Mouse (Mus musculus): ENCODE results near the gene Carmil1.
A peak's percentile ranks its signal among the peaks of the same experiment; 100 is the strongest.

The Carmil1 gene

DNA sequence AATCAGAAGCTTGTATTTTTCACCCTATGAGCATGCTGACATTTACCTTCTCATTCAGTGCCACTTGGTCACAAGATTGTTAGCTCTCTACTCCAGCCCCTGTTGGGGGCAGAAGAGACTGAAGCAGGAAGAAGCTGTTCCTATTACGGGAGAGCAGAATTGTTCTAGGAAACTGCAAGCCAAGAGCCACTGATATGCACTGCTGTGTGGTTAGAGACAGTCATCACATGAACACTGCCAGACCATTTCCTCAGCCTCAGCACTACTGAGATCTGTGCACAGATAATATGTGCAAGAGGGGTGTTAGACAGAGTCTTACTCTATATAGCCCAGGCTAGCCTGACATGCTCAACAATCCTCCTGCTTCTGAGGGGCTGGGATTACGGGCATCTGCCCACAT, 69.4 kb downstream of the Carmil1 start:
- DNase-seq (ENCODE audit: low spot score) = no peak

GRCm38 (mm10) chr13:24206097-24206496, 74.5 kb downstream of the Carmil1 start:
- no peak for DNase-seq (ENCODE audit: low spot score)

DNA sequence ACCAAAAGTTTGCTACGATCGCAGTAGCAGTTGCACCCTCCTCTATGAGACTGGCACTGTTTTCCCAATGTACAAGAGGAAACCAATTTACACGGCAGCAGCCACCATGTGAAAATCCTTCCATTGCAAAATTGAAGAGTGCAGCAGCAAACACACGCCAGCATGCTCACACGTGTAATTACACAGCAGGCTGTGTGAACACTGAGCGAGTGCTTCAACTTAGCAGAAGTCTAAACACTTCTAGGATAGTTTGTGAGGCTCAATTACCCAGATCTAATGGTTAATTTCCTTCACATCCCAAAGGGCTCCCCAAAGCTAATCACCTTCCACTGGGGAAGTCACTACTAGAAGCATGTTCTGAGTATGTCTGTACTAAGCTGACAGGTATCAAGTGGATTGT, 78.3 kb downstream of the Carmil1 start:
- DNase-seq (ENCODE audit: low spot score) = no peak

- peak; percentile 19 for DNase-seq (ENCODE audit: low spot score)
These were observed 80.6 kb downstream of the Carmil1 start for GRCm38 (mm10) chr13:24199861-24200543.

DNA sequence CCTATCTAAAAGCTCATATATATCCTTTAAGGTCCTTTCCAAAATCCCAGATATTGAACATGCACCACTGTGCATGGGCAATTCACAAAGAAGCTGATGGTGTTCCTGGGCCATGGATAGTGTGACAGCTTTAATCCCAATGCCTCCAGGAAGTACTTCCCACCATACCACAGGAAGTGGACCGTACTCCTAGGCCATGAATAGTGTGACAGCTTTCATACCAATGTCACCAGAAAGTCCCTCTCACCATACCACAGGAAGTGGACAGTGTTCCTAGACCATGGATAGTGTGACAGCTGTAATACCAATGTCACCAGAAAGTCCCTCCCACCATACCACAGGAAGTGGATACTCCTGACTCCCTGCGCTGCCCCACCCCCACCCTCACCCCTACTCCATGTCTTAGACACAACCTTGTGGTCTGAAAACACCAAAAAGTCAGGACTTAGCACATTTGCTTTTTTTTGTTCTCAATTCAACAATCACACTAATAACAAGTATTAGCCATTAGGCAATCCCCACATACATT, 82.1 kb downstream of the Carmil1 start:
- DNase-seq (ENCODE audit: low spot score) = no peak

DNA sequence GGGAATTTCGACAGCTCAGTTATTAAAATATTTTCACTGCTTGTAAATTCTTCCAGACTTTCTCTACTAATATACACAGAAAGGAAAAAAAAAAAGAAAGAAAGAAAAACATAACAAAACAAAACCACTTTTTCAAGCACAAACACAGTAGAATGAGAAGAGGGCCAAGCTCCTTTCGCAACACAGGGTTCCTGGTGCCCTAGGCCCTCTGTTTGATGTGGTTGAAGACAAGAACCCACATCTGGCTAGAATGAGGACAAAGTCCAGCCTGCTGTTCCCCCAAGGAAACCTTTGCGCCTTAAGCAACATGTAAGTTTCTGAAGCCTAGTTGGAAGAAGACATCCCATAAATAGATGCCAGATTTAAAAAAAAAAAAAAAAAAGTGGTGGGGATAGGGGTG, 85.2 kb downstream of the Carmil1 start:
- DNase-seq (ENCODE audit: low spot score) = peak; percentile 21

GRCm38 (mm10) chr13:24194018-24194417, 86.6 kb downstream of the Carmil1 start:
- DNase-seq (ENCODE audit: low spot score) = no peak

GRCm38 (mm10) chr13:24190875-24191663, 89.5 kb downstream of the Carmil1 start:
- no peak for DNase-seq (ENCODE audit: low spot score)

DNA sequence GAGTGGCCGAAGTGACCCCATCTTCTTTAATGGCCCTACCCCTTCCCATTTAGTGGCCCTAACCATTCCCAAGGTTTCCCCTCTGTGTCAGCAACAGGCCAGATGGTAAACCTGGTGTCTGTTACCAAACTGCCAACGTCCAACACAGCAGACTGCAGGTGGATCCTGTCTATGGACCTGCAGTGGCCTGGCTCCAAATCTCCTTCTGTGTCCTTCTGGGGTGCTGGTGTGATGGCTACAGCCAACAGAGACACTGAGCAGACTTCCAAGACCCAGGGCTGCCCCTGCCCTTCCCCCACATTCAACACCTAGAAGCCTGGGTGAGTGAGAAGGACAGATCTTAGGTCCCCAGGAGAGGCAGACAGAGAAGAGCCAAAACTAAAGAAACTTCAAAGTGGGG, 93.6 kb downstream of the Carmil1 start:
- no peak for DNase-seq (ENCODE audit: low spot score)

- no peak for DNase-seq (ENCODE audit: low spot score)
These were observed 95.0 kb downstream of the Carmil1 start for GRCm38 (mm10) chr13:24185641-24186040.

- no peak for DNase-seq (ENCODE audit: low spot score)
These were observed 97.7 kb downstream of the Carmil1 start for GRCm38 (mm10) chr13:24182878-24183277.

DNA sequence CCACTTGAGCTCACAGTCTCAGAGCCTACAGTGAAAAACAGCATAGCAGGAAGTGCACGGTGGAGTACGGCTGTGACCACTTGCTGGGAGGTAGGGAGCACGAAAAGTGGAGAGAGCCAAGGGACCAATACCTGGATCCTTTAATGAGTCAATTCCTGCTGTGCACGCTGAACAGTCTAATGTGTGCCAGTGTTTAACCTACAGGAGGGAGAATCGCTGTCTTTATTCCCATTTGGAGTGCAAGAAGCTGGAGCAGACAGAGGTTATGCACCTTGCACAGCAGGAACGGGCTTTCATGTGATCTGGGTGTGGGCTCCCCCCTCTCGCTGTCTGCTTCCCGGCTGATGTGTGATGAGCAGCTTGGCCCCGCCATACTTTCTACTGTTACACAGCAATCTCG, 101.1 kb downstream of the Carmil1 start:
- no peak for DNase-seq (ENCODE audit: low spot score)

- DNase-seq (ENCODE audit: low spot score) = no peak
These were observed 103.0 kb downstream of the Carmil1 start for GRCm38 (mm10) chr13:24177600-24177999.

GRCm38 (mm10) chr13:24176835-24177234, 103.8 kb downstream of the Carmil1 start:
- DNase-seq (ENCODE audit: low spot score) = no peak

GRCm38 (mm10) chr13:24169658-24170057, 110.9 kb downstream of the Carmil1 start:
- no peak for DNase-seq (ENCODE audit: low spot score)

DNA sequence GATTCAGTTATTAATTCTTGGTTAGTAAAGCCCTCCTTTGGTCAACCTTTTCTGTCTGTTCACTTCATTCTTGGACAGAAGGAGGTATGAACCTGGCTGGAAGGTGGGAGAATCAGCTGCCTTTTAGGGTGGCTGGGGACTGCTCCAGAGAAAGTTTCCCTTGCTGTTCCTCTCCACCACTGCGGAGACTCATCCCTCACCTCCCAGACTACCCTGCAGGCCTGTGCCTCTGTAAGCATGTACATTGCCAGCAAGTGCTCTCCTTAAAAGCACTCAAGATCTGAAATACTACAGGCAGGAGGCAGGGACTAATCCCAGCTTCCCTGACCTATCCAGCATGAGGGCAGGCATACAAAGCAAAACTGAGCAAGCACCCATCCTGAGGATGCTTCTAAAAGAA, 117.2 kb downstream of the Carmil1 start:
- no peak for DNase-seq (ENCODE audit: low spot score)

GRCm38 (mm10) chr13:24161105-24161504, 119.5 kb downstream of the Carmil1 start:
- DNase-seq (ENCODE audit: low spot score) = no peak

DNA sequence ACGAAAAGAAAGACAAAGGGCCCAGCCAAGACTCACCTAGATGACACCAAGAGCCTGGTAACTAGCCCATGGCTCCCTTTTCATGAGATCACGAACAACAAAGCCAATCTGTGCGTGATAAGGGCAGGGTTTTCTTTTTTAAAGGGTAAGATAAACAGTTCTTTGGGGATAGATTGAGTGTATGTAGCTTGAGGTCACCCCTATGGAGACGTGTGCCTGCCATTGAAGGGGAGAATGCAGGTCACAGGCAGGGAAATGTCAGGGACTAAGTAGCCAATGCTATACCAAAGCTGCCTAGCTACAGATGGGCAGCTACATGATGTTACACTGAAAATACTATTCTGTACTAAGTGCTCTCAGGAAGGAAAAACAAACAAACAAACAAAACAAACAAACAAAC, 120.6 kb downstream of the Carmil1 start:
- DNase-seq (ENCODE audit: low spot score) = no peak

DNA sequence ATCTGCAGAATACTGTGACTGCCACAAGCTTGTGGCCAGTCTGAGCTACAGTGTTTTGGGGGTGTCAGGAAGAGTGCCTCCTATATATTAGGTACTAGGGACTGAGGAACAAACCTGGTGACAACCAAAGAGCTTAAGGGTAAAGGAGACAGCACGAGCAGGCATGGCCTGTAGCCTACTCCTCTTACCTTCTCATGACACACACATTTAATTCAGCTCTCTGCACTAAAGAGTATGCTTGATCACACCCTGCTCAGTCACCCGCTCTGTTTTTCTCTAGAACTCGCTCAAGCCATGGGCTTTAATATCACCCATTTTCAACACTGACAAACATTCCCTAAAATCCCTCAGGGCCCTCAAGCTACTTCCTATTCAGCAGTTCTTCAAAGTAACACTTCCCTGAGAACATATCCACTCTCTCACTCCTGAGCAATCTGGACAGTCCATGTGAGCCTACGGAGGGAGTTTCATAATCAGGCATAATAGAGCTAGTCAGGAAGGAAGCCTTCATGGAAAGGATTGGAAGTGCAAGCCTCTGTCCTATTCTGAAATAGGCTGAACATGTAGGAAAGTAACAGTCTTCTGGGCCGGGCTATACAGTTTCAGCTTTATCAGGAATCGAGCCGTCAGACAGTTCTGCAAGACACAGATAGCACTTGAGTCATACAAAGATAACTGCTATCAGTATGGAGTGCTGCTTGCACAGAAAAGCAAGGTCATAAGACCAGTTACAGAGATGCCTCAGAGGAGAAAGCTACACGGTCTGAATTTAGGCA, 121.2 kb downstream of the Carmil1 start:
- DNase-seq (ENCODE audit: low spot score) = peak; percentile 11

DNA sequence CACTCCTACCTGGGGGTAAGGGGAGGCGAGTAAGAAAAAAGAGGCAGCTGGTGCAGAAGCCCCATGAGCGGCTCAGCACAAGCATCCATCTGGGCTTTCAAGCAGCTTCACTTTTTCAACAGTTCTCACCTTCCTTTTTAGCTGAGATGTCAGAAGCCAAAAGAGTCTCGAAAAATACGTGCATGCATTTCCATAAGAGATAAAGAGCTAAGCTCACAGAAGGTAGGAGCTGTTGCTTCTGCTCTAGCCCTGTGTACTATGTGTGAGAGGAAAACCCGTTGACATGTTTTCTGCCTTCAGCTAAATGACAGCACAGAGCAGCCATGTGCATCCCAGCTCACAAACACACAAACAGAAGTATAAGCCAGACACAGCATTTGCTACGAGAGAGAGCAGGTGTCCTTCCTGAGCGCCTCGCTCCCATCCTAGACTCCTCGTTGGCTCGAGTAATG, 123.0 kb downstream of the Carmil1 start:
- DNase-seq (ENCODE audit: low spot score) = no peak

DNA sequence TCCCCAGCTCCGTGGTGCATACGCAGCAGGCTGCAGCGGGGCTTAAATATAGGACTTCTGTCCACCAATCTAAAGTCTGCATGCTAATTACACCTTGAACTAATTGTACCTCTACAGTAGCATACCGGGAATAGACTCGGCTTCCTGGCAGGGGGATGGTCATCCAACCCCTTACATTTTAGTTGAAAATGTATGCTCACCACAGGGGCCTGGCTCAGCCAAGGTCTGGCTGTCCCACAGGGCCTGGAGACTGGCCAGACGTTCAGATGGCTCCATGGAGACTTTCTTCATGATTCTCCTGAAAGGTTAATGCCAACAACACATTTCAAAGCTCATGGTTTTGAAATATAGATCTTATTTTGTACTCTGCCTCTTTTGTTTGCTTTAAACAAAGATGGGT, 125.4 kb downstream of the Carmil1 start:
- DNase-seq (ENCODE audit: low spot score) = no peak

DNA sequence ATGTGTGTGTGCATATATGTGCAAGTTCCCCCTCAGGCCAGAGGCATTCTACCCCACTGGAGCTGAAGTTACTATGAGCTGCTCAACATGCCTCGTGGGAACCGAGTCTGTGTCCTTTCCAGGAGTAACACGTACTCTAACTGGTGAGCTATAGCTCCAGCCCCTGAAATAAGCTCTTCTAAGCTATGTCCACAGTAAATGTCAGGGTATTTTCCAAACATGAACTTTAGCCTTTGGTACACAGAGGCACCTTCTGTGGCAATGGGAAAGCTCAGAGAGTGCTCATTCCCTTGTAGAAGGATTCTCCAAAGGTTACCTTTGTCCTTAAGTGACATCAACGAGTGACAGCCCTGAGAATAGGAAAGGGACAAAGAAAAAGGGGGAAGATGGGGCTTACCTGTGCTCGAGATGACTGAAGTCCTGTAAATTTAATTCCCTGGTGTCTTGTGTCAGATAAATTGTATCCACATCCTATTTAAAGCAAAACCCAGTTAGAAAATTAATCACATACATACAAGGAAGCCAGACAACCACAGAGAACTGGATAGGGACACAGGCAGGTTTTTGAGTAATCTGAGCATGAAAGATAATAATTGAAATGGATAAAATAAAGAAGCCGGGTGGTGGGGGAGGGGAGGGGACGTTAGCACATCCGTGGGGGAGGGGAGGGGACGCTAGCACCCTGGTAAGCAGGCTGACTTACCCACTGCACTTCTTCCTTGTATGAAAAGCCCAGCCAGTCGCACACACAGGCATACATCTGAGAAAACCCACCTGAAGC, 126.1 kb downstream of the Carmil1 start:
- DNase-seq (ENCODE audit: low spot score) = no peak
